Mouse (Mus musculus): ENCODE measurements at regions not wholly inside any gene's neighbourhood (a gene's known extent, or its start where the extent isn't known, plus 50 kb on each side); places are given as distances from the start of the nearest gene placed in this dataset.
"Not testable (repeated sequence)": the region's sequence is repeated elsewhere in the genome, so short reads cannot be mapped to it uniquely, and the experiment has no call there.

DNA sequence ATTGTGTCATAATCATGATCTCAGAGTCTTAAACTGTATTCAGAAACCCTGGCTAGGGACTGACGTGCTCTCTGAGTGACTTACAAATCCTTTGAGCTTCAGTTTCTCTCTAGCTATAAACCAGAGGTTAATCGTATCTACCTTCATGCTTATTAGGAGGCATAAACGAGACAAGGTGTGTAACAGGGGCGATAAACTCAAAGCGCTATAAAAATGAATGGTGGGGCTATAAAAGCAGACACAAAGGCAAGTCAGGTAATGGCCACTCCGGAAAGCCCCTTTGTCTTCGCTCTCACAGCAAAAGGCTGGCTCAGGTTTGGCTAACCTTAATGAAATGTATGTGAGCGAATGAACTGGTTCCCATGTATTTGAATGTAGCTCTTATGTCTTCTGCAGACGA lies 94.6 kb downstream of the Gm9817 start:
- no peaks in the 10 kb centered on the region for H3K4me1 ChIP-seq (ENCODE audit: control insufficient read depth, insufficient read depth, low read length)
- H3K9me3 ChIP-seq (replicated peaks; ENCODE audit: control insufficient read depth, low read length, poor library complexity, severe bottlenecking) = 0 out of 2 replicates have a peak, but pooled peaks cover 2% of the 10 kb centered on the region
- no peak overlapping the region for H3K9ac ChIP-seq (ENCODE audit: low read depth, low read length)
- H3K27me3 ChIP-seq (ENCODE audit: control insufficient read depth, insufficient read depth, low read depth, low read length) = no peaks in the 10 kb centered on the region
- no peak for ATAC-seq
- no peak overlapping the region for H3K27ac ChIP-seq (ENCODE audit: low read length)
- WGBS = 90% methylated on average over 9 of the region's 9 CpGs
- no peak overlapping the region for H3K4me3 ChIP-seq (ENCODE audit: low read depth, low read length)
- no peak overlapping the region for H3K4me2 ChIP-seq (ENCODE audit: low read length)
- H3K36me3 ChIP-seq (ENCODE audit: control insufficient read depth, insufficient read depth, low read length) = no peaks in the 10 kb centered on the region

GRCm38 (mm10) chr13:45175711-45176205 lies 97.3 kb downstream of the Gm9817 start:
- not testable (repeated sequence) for H3K27me3 ChIP-seq (ENCODE audit: control insufficient read depth, insufficient read depth, low read depth, low read length); ATAC-seq; H3K27ac ChIP-seq (ENCODE audit: low read length); H3K4me2 ChIP-seq (ENCODE audit: low read length); H3K36me3 ChIP-seq (ENCODE audit: control insufficient read depth, insufficient read depth, low read length); H3K4me3 ChIP-seq (ENCODE audit: low read depth, low read length); H3K4me1 ChIP-seq (ENCODE audit: control insufficient read depth, insufficient read depth, low read length); H3K9me3 ChIP-seq (replicated peaks; ENCODE audit: control insufficient read depth, low read length, poor library complexity, severe bottlenecking); H3K9ac ChIP-seq (ENCODE audit: low read depth, low read length)
- 93% methylated on average over 3 of the region's 3 CpGs for WGBS

DNA sequence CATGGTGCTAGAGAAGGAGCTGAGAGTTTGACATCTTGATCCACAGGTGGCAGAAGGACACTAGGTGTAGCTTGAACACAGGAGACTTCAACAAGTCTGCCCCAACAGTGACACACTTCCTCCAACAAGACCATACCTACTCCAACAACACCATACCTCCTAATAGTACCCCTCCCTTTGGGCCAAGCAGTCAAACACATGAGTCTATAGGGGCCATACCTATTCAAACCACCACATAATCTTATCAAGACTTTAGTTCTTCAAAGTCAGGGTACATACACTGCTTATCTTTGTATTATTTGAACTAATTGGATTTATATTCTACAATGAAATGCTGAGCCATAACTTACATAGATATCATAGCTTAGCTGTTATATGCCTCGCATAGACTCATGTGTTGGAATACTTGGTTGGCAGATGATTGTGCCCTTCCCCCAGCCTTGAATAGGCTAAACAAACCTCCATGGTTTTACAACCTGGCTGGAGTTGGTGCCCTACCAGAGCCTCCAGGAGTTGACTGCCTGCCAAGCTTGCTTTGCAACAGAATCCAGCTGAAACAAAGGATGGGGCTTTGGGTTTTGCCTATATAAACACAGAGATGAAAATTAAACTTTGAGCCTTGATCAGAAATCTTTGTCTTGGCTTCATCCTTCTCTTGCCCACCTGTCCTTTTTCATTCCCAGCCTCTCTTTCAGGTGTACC lies 103.2 kb downstream of the Gm9817 start:
- ATAC-seq = no peak
- no peak overlapping the region for H3K27ac ChIP-seq (ENCODE audit: low read length)
- no peaks in the 10 kb centered on the region for H3K36me3 ChIP-seq (ENCODE audit: control insufficient read depth, insufficient read depth, low read length)
- H3K9ac ChIP-seq (ENCODE audit: low read depth, low read length) = no peak overlapping the region
- no peaks in the 10 kb centered on the region for H3K4me1 ChIP-seq (ENCODE audit: control insufficient read depth, insufficient read depth, low read length)
- H3K9me3 ChIP-seq (replicated peaks; ENCODE audit: control insufficient read depth, low read length, poor library complexity, severe bottlenecking) = no peaks in the 10 kb centered on the region
- WGBS = 89% methylated on average over 1 of the region's 1 CpGs
- no peak overlapping the region for H3K4me2 ChIP-seq (ENCODE audit: low read length)
- no peaks in the 10 kb centered on the region for H3K27me3 ChIP-seq (ENCODE audit: control insufficient read depth, insufficient read depth, low read depth, low read length)
- no peak overlapping the region for H3K4me3 ChIP-seq (ENCODE audit: low read depth, low read length)

DNA sequence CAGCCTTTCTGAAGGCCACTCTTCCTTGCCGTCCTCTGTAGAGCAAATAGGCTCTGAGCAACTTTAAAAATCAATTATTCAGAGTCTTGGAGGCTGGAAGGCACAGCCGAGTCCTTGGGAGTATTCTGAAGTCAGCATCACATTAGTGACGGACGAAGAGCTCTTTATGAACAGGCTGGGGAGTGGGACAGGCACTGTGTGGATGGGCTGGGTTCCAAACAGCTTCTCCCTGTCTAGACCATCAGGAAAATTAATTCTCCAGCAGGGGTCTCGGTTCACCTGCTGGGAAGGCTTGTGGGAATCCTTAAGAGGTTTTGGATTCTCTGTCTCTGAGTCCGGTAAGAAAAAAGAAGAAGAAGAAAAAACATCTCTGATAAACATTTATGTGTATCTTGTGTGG lies 110.9 kb downstream of the Gm9817 start:
- no peak for ATAC-seq
- H3K36me3 ChIP-seq (ENCODE audit: control insufficient read depth, insufficient read depth, low read length) = no peaks in the 10 kb centered on the region
- H3K9ac ChIP-seq (ENCODE audit: low read depth, low read length) = no peak overlapping the region
- no peaks in the 10 kb centered on the region for H3K27me3 ChIP-seq (ENCODE audit: control insufficient read depth, insufficient read depth, low read depth, low read length)
- peaks cover 5% of the 10 kb centered on the region; the same call in 1 of the 2 replicates for H3K4me1 ChIP-seq (ENCODE audit: control insufficient read depth, insufficient read depth, low read length)
- no peak overlapping the region for H3K27ac ChIP-seq (ENCODE audit: low read length)
- H3K4me2 ChIP-seq (ENCODE audit: low read length) = no peak overlapping the region
- whole genome bisulfite sequencing = 22% methylated on average over 6 of the region's 6 CpGs
- no peaks in the 10 kb centered on the region for H3K9me3 ChIP-seq (replicated peaks; ENCODE audit: control insufficient read depth, low read length, poor library complexity, severe bottlenecking)
- H3K4me3 ChIP-seq (ENCODE audit: low read depth, low read length) = no peak overlapping the region

- WGBS = 61% methylated on average over 4 of the region's 4 CpGs
- ATAC-seq = no peak
- Histone ChIP-seq H3K4me2 (ENCODE audit: low read length) (no peak overlapping the region), H3K4me3 (ENCODE audit: low read depth, low read length) (no peak overlapping the region), H3K36me3 (ENCODE audit: control insufficient read depth, insufficient read depth, low read length) (no peaks in the 10 kb centered on the region), H3K4me1 (ENCODE audit: control insufficient read depth, insufficient read depth, low read length) (peaks cover 5% of the 10 kb centered on the region; the same call in 1 of the 2 replicates), H3K27ac (ENCODE audit: low read length) (no peak overlapping the region), H3K9me3 (replicated peaks; ENCODE audit: control insufficient read depth, low read length, poor library complexity, severe bottlenecking) (no peaks in the 10 kb centered on the region), H3K9ac (ENCODE audit: low read depth, low read length) (no peak overlapping the region), H3K27me3 (ENCODE audit: control insufficient read depth, insufficient read depth, low read depth, low read length) (no peaks in the 10 kb centered on the region)
Measured at GRCm38 (mm10) chr13:45190151-45190550, 111.7 kb downstream of the Gm9817 start.

GRCm38 (mm10) chr13:45192079-45192478 lies 113.6 kb downstream of the Gm9817 start:
- Histone ChIP-seq H3K9me3 (replicated peaks; ENCODE audit: control insufficient read depth, low read length, poor library complexity, severe bottlenecking) (0 out of 2 replicates have a peak, but pooled peaks cover 5% of the 10 kb centered on the region), H3K4me1 (ENCODE audit: control insufficient read depth, insufficient read depth, low read length) (peaks cover 5% of the 10 kb centered on the region; the same call in 1 of the 2 replicates), H3K27ac (ENCODE audit: low read length) (no peak overlapping the region), H3K27me3 (ENCODE audit: control insufficient read depth, insufficient read depth, low read depth, low read length) (no peaks in the 10 kb centered on the region), H3K9ac (ENCODE audit: low read depth, low read length) (no peak overlapping the region), H3K4me3 (ENCODE audit: low read depth, low read length) (no peak overlapping the region), H3K36me3 (ENCODE audit: control insufficient read depth, insufficient read depth, low read length) (no peaks in the 10 kb centered on the region), H3K4me2 (ENCODE audit: low read length) (peak overlapping the region; percentile 13; the same call in 1 of the 2 replicates)
- ATAC-seq = no peak
- 55% methylated on average over 8 of the region's 8 CpGs for whole genome bisulfite sequencing

- no peaks in the 10 kb centered on the region for H3K36me3 ChIP-seq (ENCODE audit: control insufficient read depth, insufficient read depth, low read length)
- H3K4me2 ChIP-seq (ENCODE audit: low read length) = no peak overlapping the region
- WGBS = 91% methylated on average over 2 of the region's 2 CpGs
- 0 out of 2 replicates have a peak, but pooled peaks cover 5% of the 10 kb centered on the region for H3K9me3 ChIP-seq (replicated peaks; ENCODE audit: control insufficient read depth, low read length, poor library complexity, severe bottlenecking)
- no peak overlapping the region for H3K27ac ChIP-seq (ENCODE audit: low read length)
- no peaks in the 10 kb centered on the region for H3K27me3 ChIP-seq (ENCODE audit: control insufficient read depth, insufficient read depth, low read depth, low read length)
- H3K4me1 ChIP-seq (ENCODE audit: control insufficient read depth, insufficient read depth, low read length) = no peaks in the 10 kb centered on the region
- H3K9ac ChIP-seq (ENCODE audit: low read depth, low read length) = no peak overlapping the region
- H3K4me3 ChIP-seq (ENCODE audit: low read depth, low read length) = no peak overlapping the region
- ATAC-seq = no peak
Measured at GRCm38 (mm10) chr13:45195562-45195961, 117.1 kb downstream of the Gm9817 start.

DNA sequence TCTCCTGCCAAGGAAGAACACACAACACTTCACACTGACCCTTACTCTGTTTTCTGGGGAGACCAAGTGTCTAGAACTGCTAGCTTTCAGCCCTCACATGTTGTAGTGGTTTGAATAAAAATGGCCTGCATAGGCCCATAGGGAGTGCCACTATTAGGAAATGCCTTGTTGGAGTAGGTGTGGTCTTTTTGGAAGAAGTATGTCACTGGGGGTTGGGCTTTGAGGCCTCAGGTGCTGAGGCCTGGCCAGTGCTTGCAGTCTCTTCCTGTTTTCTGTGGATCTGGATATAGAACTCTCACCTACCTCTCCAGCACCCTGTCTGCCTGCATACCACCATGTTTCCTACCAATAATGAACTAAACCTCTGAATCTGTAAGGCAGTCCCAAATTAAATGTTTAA lies 117.9 kb downstream of the Gm9817 start:
- no peaks in the 10 kb centered on the region for H3K4me1 ChIP-seq (ENCODE audit: control insufficient read depth, insufficient read depth, low read length)
- no peak overlapping the region for H3K9ac ChIP-seq (ENCODE audit: low read depth, low read length)
- ATAC-seq = no peak
- H3K36me3 ChIP-seq (ENCODE audit: control insufficient read depth, insufficient read depth, low read length) = no peaks in the 10 kb centered on the region
- H3K4me2 ChIP-seq (ENCODE audit: low read length) = no peak overlapping the region
- no peaks in the 10 kb centered on the region for H3K27me3 ChIP-seq (ENCODE audit: control insufficient read depth, insufficient read depth, low read depth, low read length)
- H3K9me3 ChIP-seq (replicated peaks; ENCODE audit: control insufficient read depth, low read length, poor library complexity, severe bottlenecking) = 0 out of 2 replicates have a peak, but pooled peaks cover 5% of the 10 kb centered on the region
- no peak overlapping the region for H3K27ac ChIP-seq (ENCODE audit: low read length)
- no peak overlapping the region for H3K4me3 ChIP-seq (ENCODE audit: low read depth, low read length)

GRCm38 (mm10) chr13:45200511-45201120 lies 122.1 kb downstream of the Gm9817 start:
- no peaks in the 10 kb centered on the region for H3K27me3 ChIP-seq (ENCODE audit: control insufficient read depth, insufficient read depth, low read depth, low read length)
- H3K4me1 ChIP-seq (ENCODE audit: control insufficient read depth, insufficient read depth, low read length) = peaks cover 9% of the 10 kb centered on the region
- no peak overlapping the region for H3K4me3 ChIP-seq (ENCODE audit: low read depth, low read length)
- no peak for ATAC-seq
- no peak overlapping the region for H3K27ac ChIP-seq (ENCODE audit: low read length)
- H3K4me2 ChIP-seq (ENCODE audit: low read length) = no peak overlapping the region
- H3K9ac ChIP-seq (ENCODE audit: low read depth, low read length) = no peak overlapping the region
- H3K36me3 ChIP-seq (ENCODE audit: control insufficient read depth, insufficient read depth, low read length) = no peaks in the 10 kb centered on the region
- WGBS = 79% methylated on average over 9 of the region's 9 CpGs
- H3K9me3 ChIP-seq (replicated peaks; ENCODE audit: control insufficient read depth, low read length, poor library complexity, severe bottlenecking) = 0 out of 2 replicates have a peak, but pooled peaks cover 5% of the 10 kb centered on the region

Measured in midbrain, embryonic 16.5 days (tissue).